ENCODE assay signal across 8 mouse cellular contexts in genomic region chr10:81292554-81293333, GRCm38 (mm10). TPM values are rescaled to one million over a fixed set of nuclear protein-coding genes. Genes with fewer than 3 reads are reported as not detected.
DNase-seq lines count a peak whose midpoint lies in the region; ATAC-seq and TF ChIP-seq lines count a peak whose summit lies in the region.

Gene Pip5k1c (plus strand): TSS chr10:81292963.

- peak; percentile 89 for TF ChIP-seq CTCF in gastrocnemius, adult 2 months (IDR thresholded peaks at IDR 0.05)
- peak; percentile 85 for TF ChIP-seq CTCF in hindbrain, postnatal 0 days (IDR thresholded peaks at IDR 0.05; ENCODE audit: low read depth)
- TF ChIP-seq CTCF in left cerebral cortex, adult 2 months (IDR thresholded peaks at IDR 0.05): peak; percentile 85

- H3K9me3 ChIP-seq in hindbrain, postnatal 0 days (ENCODE audit: low read length): no peaks in the 10 kb centered on the region

- DNase-seq in ZHBTc4 (ENCODE audit: low read depth, low spot score): peak; percentile 100
- peak; percentile 99 for DNase-seq in gastrocnemius, adult 2 months
- peak; percentile 100 for DNase-seq in hindbrain, postnatal 0 days (ENCODE audit: low spot score)
- peak; percentile 99 to 100 for DNase-seq in left cerebral cortex, adult 2 months (ENCODE audit: extremely low spot score in 1 of 2, low spot score in 2 of 2)
- peak; percentile 100 for DNase-seq in right cerebral cortex, adult 2 months (ENCODE audit: low spot score in 2 of 2)
- DNase-seq in urinary bladder, postnatal 14 days (ENCODE audit: low spot score): peak; percentile 99

- ATAC-seq in common myeloid progenitor, adult 5-6 weeks (replicated peaks; ENCODE audit: low read depth, poor library complexity, severe bottlenecking): peak; percentile 75
- peak; percentile 98 for ATAC-seq in hindbrain, postnatal 0 days
- peak; percentile 78 for ATAC-seq in megakaryocyte, adult 5-6 weeks (ENCODE audit: poor library complexity, severe bottlenecking)

- peak within 1 kb of the TSS; percentile 96 for H3K4me2 ChIP-seq in hindbrain, postnatal 0 days (ENCODE audit: low read depth, low read length)

- H3K4me3 ChIP-seq in gastrocnemius, adult 2 months: peak within 1 kb of the TSS; percentile 90
- H3K4me3 ChIP-seq in hindbrain, postnatal 0 days (ENCODE audit: low read length): peak within 1 kb of the TSS; percentile 87
- peak within 1 kb of the TSS; percentile 96 for H3K4me3 ChIP-seq in left cerebral cortex, adult 2 months

- H3K9ac ChIP-seq in hindbrain, postnatal 0 days (replicated peaks; ENCODE audit: low read length): peak within 1 kb of the TSS; percentile 79

- peak within 1 kb of the TSS; percentile 95 for H3K27ac ChIP-seq in gastrocnemius, adult 2 months
- H3K27ac ChIP-seq in hindbrain, postnatal 0 days: peak within 1 kb of the TSS; percentile 93
- peak within 1 kb of the TSS; percentile 98 for H3K27ac ChIP-seq in left cerebral cortex, adult 2 months

- WGBS in hindbrain, postnatal 0 days: under 1% methylated on average over 70 of the region's 80 CpGs

- intact Hi-C loops in gastrocnemius, adult 2 months (cut with DNase I): loop anchor here (2.0 to 5.0 kb wide), 2 partner anchors 26 to 60 kb away; partner anchors contain the start of gene Hmg20b
- intact Hi-C loops in left cerebral cortex, adult 2 months (cut with DNase I): no loop called here

- no peaks in the 10 kb centered on the region for H3K27me3 ChIP-seq in hindbrain, postnatal 0 days (ENCODE audit: insufficient read depth, low read length)

- peaks cover 15% of the 10 kb centered on the region; the same call in 1 of the 2 replicates for H3K4me1 ChIP-seq in hindbrain, postnatal 0 days (ENCODE audit: insufficient read depth, low read length)

- H3K36me3 ChIP-seq in hindbrain, postnatal 0 days (ENCODE audit: insufficient read depth, low read length): no peaks in the 10 kb centered on the region

RNA-seq across cellular contexts. Expression of gene Pip5k1c, which starts in this region (rescaled TPM):
- 24.4 and 36.8 TPM in 2 replicates for total RNA-seq in common myeloid progenitor, adult 5-6 weeks (2017)
- total RNA-seq in gastrocnemius, adult 2 months (2021): 10 to 100 TPM; 20.7 to 25.0 TPM
- 223 and 242 TPM in 2 replicates for total RNA-seq in hindbrain, postnatal 0 days (2014; rRNA removed)
- polyA plus RNA-seq in hindbrain, postnatal 0 days (2015; fragmentation: Nextera tagmentation; extraction: Ambion mirVana): 97.4 and 108 TPM in 2 replicates
- 100 to 1,000 TPM; 431 TPM for total RNA-seq in left cerebral cortex, adult 2 months (2021)
- total RNA-seq in megakaryocyte, adult 5-6 weeks (2015): 28.0 and 31.7 TPM in 2 replicates
- 40.4 and 46.1 TPM in 2 replicates for total RNA-seq in megakaryocyte, adult 5-6 weeks (2017)

Comparison
In these comparisons a context has a peak if more than half of its experiments do, and no peak if none do; other contexts are left out.
1. Peak in every context shown above with its lines: DNase-seq, ATAC-seq, H3K4me3 ChIP-seq and H3K27ac ChIP-seq.